Mouse (Mus musculus) ZHBTc4 (cell line): ENCODE data around the gene Tdrkh.

Experiments
- DNase-seq: peaks from one replicate; pipeline ENCODE4 v3.0.0-alpha.2; 2011; ENCODE audit warnings: low read depth, low spot score

Tdrkh gene

GRCm38 (mm10) chr3:94413031-94413679, at the start of gene Tdrkh:
Tdrkh (plus strand) TSS chr3:94413273.
- peak; percentile 98 for DNase-seq

- peak; percentile 56 for DNase-seq
Measured at GRCm38 (mm10) chr3:94363291-94364153, 49.6 kb upstream of the Tdrkh start.

- peak; percentile 40 for DNase-seq
Measured at GRCm38 (mm10) chr3:94364154-94364526, 48.9 kb upstream of the Tdrkh start.

GRCm38 (mm10) chr3:94366761-94367160, 46.3 kb upstream of the Tdrkh start:
- DNase-seq, result peak; percentile 86

- no peak for DNase-seq
Measured at GRCm38 (mm10) chr3:94367511-94367910, 45.6 kb upstream of the Tdrkh start.

GRCm38 (mm10) chr3:94368631-94369030, 44.4 kb upstream of the Tdrkh start:
- no peak for DNase-seq

- DNase-seq, result peak; percentile 53
Measured at GRCm38 (mm10) chr3:94369709-94370108, 43.4 kb upstream of the Tdrkh start.

- peak; percentile 56 for DNase-seq
Measured at GRCm38 (mm10) chr3:94371637-94372036, 41.4 kb upstream of the Tdrkh start.

GRCm38 (mm10) chr3:94372038-94372437, 41.0 kb upstream of the Tdrkh start:
- no peak for DNase-seq

- no peak for DNase-seq
Measured at GRCm38 (mm10) chr3:94372641-94373040, 40.4 kb upstream of the Tdrkh start, which contains the start of gene Rorc. Rorc (plus strand) TSS chr3:94372794.

- peak; percentile 36 for DNase-seq
Measured at GRCm38 (mm10) chr3:94373090-94373489, 40.0 kb upstream of the Tdrkh start.

GRCm38 (mm10) chr3:94373597-94374011, 39.5 kb upstream of the Tdrkh start:
- DNase-seq, result no peak

- DNase-seq, result no peak
Measured at GRCm38 (mm10) chr3:94374636-94375035, 38.4 kb upstream of the Tdrkh start.

- no peak for DNase-seq
Measured at GRCm38 (mm10) chr3:94375146-94375545, 37.9 kb upstream of the Tdrkh start.

- no peak for DNase-seq
Measured at GRCm38 (mm10) chr3:94375861-94376260, 37.2 kb upstream of the Tdrkh start.

GRCm38 (mm10) chr3:94377028-94377923, 35.8 kb upstream of the Tdrkh start:
- DNase-seq, result peak; percentile 30

- DNase-seq, result no peak
Measured at GRCm38 (mm10) chr3:94379831-94380510, 33.1 kb upstream of the Tdrkh start.

- DNase-seq, result no peak
Measured at GRCm38 (mm10) chr3:94382308-94382707, 30.8 kb upstream of the Tdrkh start.

- no peak for DNase-seq
Measured at GRCm38 (mm10) chr3:94383476-94383875, 29.6 kb upstream of the Tdrkh start.

GRCm38 (mm10) chr3:94386671-94387070, 26.4 kb upstream of the Tdrkh start:
- DNase-seq, result no peak

- no peak for DNase-seq
Measured at GRCm38 (mm10) chr3:94387391-94387790, 25.7 kb upstream of the Tdrkh start.
